Mouse (Mus musculus): Measurements from ENCODE around the gene Tpd52l2.

Tpd52l2 gene

DNA sequence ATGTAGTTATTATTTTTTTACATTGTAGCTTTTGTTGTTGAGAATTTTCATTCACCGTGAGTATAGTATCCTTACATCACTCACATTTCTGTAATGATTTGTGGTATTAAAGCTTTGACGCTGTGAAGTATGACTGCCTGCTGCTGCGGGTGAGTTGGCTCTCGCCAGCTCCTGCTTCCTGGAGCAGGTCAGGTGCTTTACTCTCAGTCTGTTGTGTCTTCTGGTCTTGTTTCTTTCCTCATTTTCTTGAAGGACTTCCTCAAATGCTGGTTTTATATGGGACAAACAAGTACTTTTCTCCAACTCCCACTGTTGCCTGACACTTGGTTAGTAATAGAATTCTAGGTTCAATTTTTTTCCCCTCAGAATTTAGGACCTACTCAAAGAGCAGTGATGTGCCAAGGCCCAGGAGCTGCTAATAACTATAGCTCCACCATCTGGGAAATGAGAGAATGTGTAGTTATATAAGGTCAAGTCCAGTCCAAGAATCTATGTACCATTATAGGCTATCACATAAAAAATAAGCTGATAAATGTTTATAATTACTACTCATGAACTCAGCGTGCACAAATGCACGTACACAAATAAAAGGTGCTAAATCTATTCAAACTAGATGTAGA is 44.9 kb downstream of the Tpd52l2 start:
- DNase-seq (ENCODE audit: low spot score): no peak

DNA sequence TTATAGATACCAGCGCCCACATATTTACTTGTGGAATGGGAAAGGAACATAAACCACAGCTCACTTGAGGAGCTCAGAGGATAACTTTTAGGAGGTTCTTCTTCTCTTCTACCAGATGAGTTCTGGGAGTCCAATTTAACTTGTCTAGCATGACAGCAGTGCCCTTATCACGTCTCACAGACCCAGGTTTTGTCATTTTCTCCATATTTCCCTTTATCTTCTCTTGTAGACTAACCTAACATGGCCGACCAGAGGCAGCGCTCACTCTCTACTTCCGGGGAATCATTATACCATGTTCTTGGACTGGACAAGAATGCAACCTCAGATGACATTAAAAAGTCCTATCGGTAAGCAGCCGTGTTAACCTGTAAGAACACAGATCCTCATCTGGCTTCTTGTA is 49.2 kb downstream of the Tpd52l2 start:
- no peak for DNase-seq (ENCODE audit: low spot score)

DNA sequence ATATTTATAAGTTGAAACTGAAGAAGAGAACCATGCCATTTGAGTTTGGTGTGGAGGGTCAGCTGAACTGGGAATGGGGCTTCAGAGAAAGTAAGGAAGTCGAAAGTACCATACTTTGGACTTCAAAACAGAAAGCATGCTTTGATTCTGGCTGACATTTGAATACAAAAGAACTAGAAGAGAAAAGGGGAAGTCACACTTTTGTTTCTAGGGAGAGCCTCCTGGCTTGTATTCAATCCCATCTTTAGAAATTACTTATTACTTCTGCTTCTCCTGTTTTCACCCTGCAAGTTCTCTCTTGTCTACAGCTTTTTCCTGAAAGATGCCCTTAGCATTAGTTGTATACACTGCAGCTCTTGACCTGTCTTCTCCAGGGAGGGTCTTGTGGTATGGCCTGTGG is 51.3 kb downstream of the Tpd52l2 start:
- no peak for DNase-seq (ENCODE audit: low spot score)

DNA sequence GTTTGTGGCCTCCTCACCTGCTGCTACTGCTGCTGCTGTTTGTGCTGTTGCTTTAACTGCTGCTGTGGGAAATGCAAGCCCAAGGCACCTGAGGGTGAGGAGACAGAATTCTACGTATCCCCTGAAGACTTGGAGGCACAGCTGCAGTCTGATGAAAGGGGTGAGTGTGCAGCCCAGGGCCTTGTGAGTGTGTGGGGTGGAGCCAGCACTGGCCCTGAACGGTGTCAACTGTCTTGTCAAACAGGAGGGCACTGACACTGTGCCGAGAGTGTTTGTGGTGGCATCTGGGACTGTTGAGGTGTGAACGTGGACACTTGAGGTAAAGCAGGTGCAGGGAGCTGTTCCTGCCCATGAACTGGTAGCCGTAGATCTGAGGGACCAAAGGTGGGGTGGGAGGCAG is 51.7 kb downstream of the Tpd52l2 start:
- no peak for DNase-seq (ENCODE audit: low spot score)

DNA sequence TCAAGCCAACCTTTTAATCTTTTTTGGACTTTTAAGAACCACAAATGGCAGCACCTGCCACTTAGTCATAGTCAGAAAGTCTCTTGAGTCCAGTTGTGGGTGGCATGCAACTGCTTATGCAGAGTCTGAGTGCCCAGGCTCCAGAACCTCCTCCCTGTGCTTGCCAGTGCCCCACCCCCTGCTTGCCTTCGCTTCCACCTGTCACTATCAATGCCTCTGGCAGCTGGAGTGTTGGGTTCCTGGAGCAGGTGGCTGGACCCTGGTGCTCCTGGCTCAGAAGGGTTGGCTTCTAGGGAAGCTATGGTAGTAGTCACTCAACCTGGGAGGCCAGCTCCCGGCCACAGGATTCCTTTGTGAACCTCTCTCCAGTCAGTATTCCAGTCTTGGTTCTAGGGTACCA is 53.3 kb downstream of the Tpd52l2 start:
- no peak for DNase-seq (ENCODE audit: low spot score)

DNA sequence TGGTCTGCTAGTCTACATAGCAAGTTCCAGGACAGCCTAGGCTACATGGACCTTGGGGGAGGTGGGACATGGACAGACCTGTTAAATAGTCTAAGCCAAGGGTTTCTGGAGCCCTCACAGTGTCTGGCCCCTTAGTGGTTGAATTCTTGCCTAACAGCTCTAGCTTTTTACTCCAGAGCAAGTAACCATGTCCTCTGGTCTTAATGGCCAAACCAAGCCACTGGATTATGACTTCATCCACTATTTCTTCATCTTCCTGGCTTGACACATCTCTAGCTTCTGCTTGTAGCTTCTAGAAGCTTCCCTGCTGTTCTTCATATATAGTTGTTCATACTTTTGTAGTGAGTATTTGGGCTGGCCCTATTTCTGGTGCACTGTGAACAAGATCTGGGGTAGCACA is 56.8 kb downstream of the Tpd52l2 start:
- no peak for DNase-seq (ENCODE audit: low spot score)

DNA sequence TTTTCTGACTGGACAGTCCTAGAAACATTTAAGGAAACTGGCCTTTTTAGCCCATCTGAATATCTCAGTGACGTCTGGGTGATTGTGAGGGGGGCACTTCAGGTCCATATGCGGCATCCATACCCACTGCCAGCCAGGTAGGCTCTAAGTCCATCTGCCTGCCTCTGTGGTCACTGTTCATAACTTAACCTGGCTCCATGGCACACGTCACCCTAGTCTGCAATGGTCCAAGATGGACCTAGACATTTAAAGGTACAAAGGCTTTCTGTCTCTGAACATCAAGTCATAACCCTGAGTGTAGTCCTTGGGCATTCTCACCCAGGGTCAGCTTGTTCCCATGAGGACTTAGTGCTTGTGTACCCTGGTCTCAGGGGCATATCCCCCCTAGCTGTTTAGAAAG is 70.4 kb downstream of the Tpd52l2 start:
- no peak for DNase-seq (ENCODE audit: low spot score)
